Mouse (Mus musculus) CH12.LX (cell line): Measurements from ENCODE around the gene Stat5b.

Experiments used
- CTCF ChIP-seq, 2 experiments: IDR thresholded peaks in 1 of 2; conservative IDR thresholded peaks in 1 of 2; 2 replicates each; pipeline ENCODE4 v1.5.1; 2011 to 2012; ENCODE audit warnings: low read depth in 2 of 2, low read length in 2 of 2, improper control_type of control experiment in 1 of 2, inconsistent platforms in 1 of 2, mild to moderate bottlenecking in 1 of 2, moderate library complexity in 1 of 2
- E2F4 ChIP-seq: IDR thresholded peaks from 2 replicates; pipeline ENCODE4 v1.6.1; 2011; ENCODE audit warnings: low read depth, low read length, improper control_type of control experiment; ENCODE audit not compliant: insufficient replicate concordance
- EP300 ChIP-seq: IDR thresholded peaks from 2 replicates; pipeline ENCODE4 v1.6.1; 2011; ENCODE audit warnings: low read length, improper control_type of control experiment
- ETS1 ChIP-seq: conservative IDR thresholded peaks from 2 replicates; pipeline ENCODE4 v1.6.1; 2012; ENCODE audit warnings: low read depth, mild to moderate bottlenecking, inconsistent platforms, low read length, improper control_type of control experiment, moderate library complexity
- IRF4 ChIP-seq: IDR thresholded peaks from 2 replicates; pipeline ENCODE4 v1.6.1; 2014; ENCODE audit warnings: low read depth, mild to moderate bottlenecking, inconsistent platforms, low read length, improper control_type of control experiment
- JUN ChIP-seq: IDR thresholded peaks from 2 replicates; pipeline ENCODE4 v1.6.1; 2011; ENCODE audit warnings: low read depth, mild to moderate bottlenecking, low read length, improper control_type of control experiment, moderate library complexity; ENCODE audit not compliant: insufficient read depth
- MAX ChIP-seq: IDR thresholded peaks from 2 replicates; pipeline ENCODE4 v1.6.1; 2011; ENCODE audit warnings: low read length, improper control_type of control experiment
- MAZ ChIP-seq: IDR thresholded peaks from 2 replicates; pipeline ENCODE4 v1.6.1; 2012; ENCODE audit warnings: low read depth, mild to moderate bottlenecking, inconsistent platforms, low read length, improper control_type of control experiment, moderate library complexity
- MXI1 ChIP-seq: IDR thresholded peaks from 2 replicates; pipeline ENCODE4 v1.6.1; 2011; ENCODE audit warnings: mild to moderate bottlenecking, low read depth, low read length, improper control_type of control experiment
- POLR2A ChIP-seq: IDR thresholded peaks from 2 replicates; pipeline ENCODE4 v1.6.1; 2011; ENCODE audit warnings: low read depth, mild to moderate bottlenecking, improper control_type of control experiment, low read length
- SIN3A ChIP-seq: IDR thresholded peaks from 2 replicates; pipeline ENCODE4 v1.6.1; 2012; ENCODE audit warnings: low read length, improper control_type of control experiment, inconsistent platforms
- SMC3 ChIP-seq: IDR thresholded peaks from 2 replicates; pipeline ENCODE4 v1.6.1; 2011; ENCODE audit warnings: low read depth, low read length, improper control_type of control experiment
- UBTF ChIP-seq: IDR thresholded peaks from 2 replicates; pipeline ENCODE4 v1.6.1; 2012; ENCODE audit warnings: low read depth, mild to moderate bottlenecking, inconsistent platforms, low read length, improper control_type of control experiment, moderate library complexity
- ZC3H11A ChIP-seq: IDR thresholded peaks from 2 replicates; pipeline ENCODE4 v1.6.1; 2012; ENCODE audit warnings: low read depth, mild to moderate bottlenecking, inconsistent platforms, low read length, improper control_type of control experiment

GRCm38 (mm10) chr11:100879321-100880078, 29.0 kb upstream of the Stat5b start:
- no peak for TF ChIP-seq CTCF (conservative IDR thresholded peaks at IDR 0.05 in 1 of 2, IDR thresholded peaks at IDR 0.05 in 1 of 2; ENCODE audit: low read depth in 2 of 2, low read length in 2 of 2)
- TF ChIP-seq MXI1 = no peak
- no peak for TF ChIP-seq E2F4
- TF ChIP-seq POLR2A = no peak
- no peak for TF ChIP-seq IRF4
- TF ChIP-seq JUN = no peak
- no peak for TF ChIP-seq SIN3A
- TF ChIP-seq SMC3 = no peak
- TF ChIP-seq EP300 = no peak
- no peak for TF ChIP-seq MAX
- no peak for TF ChIP-seq MAZ
- no peak for TF ChIP-seq ETS1
- TF ChIP-seq UBTF = no peak
- no peak for TF ChIP-seq ZC3H11A
